Mouse (Mus musculus) MEL (cell line): ENCODE data around the gene Actr2.
"Not testable (repeated sequence)": the region's sequence is repeated elsewhere in the genome, so short reads cannot be mapped to it uniquely, and the experiment has no call there.

Source experiments
- CTCF ChIP-seq, 3 experiments: IDR thresholded peaks in 2 of 3; conservative IDR thresholded peaks in 1 of 3; 2 replicates each; pipeline ENCODE4 v1.5.1; 2011 to 2012; ENCODE audit warnings: low read length in 3 of 3, low read depth in 2 of 3, mild to moderate bottlenecking in 2 of 3, improper control_type of control experiment in 1 of 3, inconsistent platforms in 1 of 3, mixed read lengths in 1 of 3, moderate library complexity in 1 of 3; ENCODE audit not compliant: control insufficient read depth in 1 of 3, insufficient read depth in 1 of 3, poor library complexity in 1 of 3, severe bottlenecking in 1 of 3
- JUND ChIP-seq: IDR thresholded peaks from 2 replicates; pipeline ENCODE4 v1.6.1; 2011; ENCODE audit warnings: low read depth, mild to moderate bottlenecking, improper control_type of control experiment, low read length
- MXI1 ChIP-seq: IDR thresholded peaks from 2 replicates; pipeline ENCODE4 v1.6.1; 2011; ENCODE audit warnings: mild to moderate bottlenecking, low read depth, low read length, improper control_type of control experiment
- NELFE ChIP-seq: IDR thresholded peaks from 2 replicates; pipeline ENCODE4 v1.6.1; 2011; ENCODE audit warnings: low read depth, low read length, improper control_type of control experiment
- POLR2A ChIP-seq, 2 experiments: IDR thresholded peaks; 2 replicates each; pipeline ENCODE4 v1.6.1; 2011 to 2012; ENCODE audit warnings: low read length in 2 of 2, mild to moderate bottlenecking in 2 of 2, control low read depth in 1 of 2, improper control_type of control experiment in 1 of 2, low read depth in 1 of 2, moderate library complexity in 1 of 2; ENCODE audit not compliant: control insufficient read depth in 1 of 2, insufficient read depth in 1 of 2, poor library complexity in 1 of 2

- TF ChIP-seq CTCF (IDR thresholded peaks at IDR 0.05 in 2 of 3, conservative IDR thresholded peaks at IDR 0.05 in 1 of 3; ENCODE audit: control insufficient read depth in 1 of 3, insufficient read depth in 1 of 3, low read depth in 2 of 3, low read length in 3 of 3, poor library complexity in 1 of 3, severe bottlenecking in 1 of 3); JUND; NELFE; MXI1; POLR2A (IDR thresholded peaks at IDR 0.05; ENCODE audit: control insufficient read depth in 1 of 2, insufficient read depth in 1 of 2, low read depth in 1 of 2, low read length in 2 of 2, poor library complexity in 1 of 2): not testable (repeated sequence)
Measured at GRCm38 (mm10) chr11:20030973-20031372, 81.7 kb downstream of the Actr2 start.
